Mouse (Mus musculus) adrenal gland, adult 18-20 months (tissue): ENCODE measurements around the gene Grasp. TPM values are rescaled to one million over a fixed set of nuclear protein-coding genes. Genes with fewer than 3 reads are reported as not detected.

ENCODE experiments used
- DNase-seq, 2 experiments: peaks; one replicate each; pipeline ENCODE4 v3.0.0; 2021 to 2022; ENCODE audit warnings: low spot score in 2 of 2
- total RNA-seq, 2 experiments: library from RNA; stranded (reverse); gene quantifications; 1 replicate in 1 of 2; 2 replicates in 1 of 2; pipeline ENCODE4 v1.2.3; 2021

The Grasp gene
- total RNA-seq, 2 experiments from 2014 or later: 16.3 to 19.8 TPM

GRCm38 (mm10) chr15:101193971-101194370, 30.0 kb upstream of the Grasp start:
- DNase-seq: no peak

- no peak for DNase-seq
These were observed 28.8 kb upstream of the Grasp start for GRCm38 (mm10) chr15:101194951-101195823.

- DNase-seq: no peak
These were observed 27.8 kb upstream of the Grasp start for GRCm38 (mm10) chr15:101196079-101196795.

- no peak for DNase-seq
These were observed 27.0 kb upstream of the Grasp start for GRCm38 (mm10) chr15:101196961-101197360.

GRCm38 (mm10) chr15:101197497-101198179, 26.4 kb upstream of the Grasp start:
- DNase-seq: no peak

- peak; percentile 66 to 70 for DNase-seq
These were observed 25.8 kb upstream of the Grasp start for GRCm38 (mm10) chr15:101198218-101198617.

GRCm38 (mm10) chr15:101198850-101199249, 25.1 kb upstream of the Grasp start:
- no peak for DNase-seq

GRCm38 (mm10) chr15:101200777-101201295, 23.2 kb upstream of the Grasp start:
- DNase-seq: no peak

- no peak for DNase-seq
These were observed 22.6 kb upstream of the Grasp start for GRCm38 (mm10) chr15:101201414-101201813.

GRCm38 (mm10) chr15:101203673-101204072, 20.3 kb upstream of the Grasp start:
- DNase-seq: no peak

- no peak for DNase-seq
These were observed 19.2 kb upstream of the Grasp start for GRCm38 (mm10) chr15:101204781-101205180.

GRCm38 (mm10) chr15:101210228-101210627, 13.8 kb upstream of the Grasp start:
- peak; percentile 55 to 65 for DNase-seq

GRCm38 (mm10) chr15:101210998-101211613, 12.9 kb upstream of the Grasp start:
- DNase-seq: no peak

GRCm38 (mm10) chr15:101212435-101212834, 11.6 kb upstream of the Grasp start:
- DNase-seq: no peak

- no peak for DNase-seq
These were observed 8.9 kb upstream of the Grasp start for GRCm38 (mm10) chr15:101215136-101215535.

- DNase-seq: no peak
These were observed 8.0 kb upstream of the Grasp start for GRCm38 (mm10) chr15:101216036-101216435.

- no peak for DNase-seq
These were observed 3.1 kb upstream of the Grasp start for GRCm38 (mm10) chr15:101220905-101221297.

- DNase-seq: peak; percentile 91
These were observed 2.5 kb upstream of the Grasp start for GRCm38 (mm10) chr15:101221298-101222104.

- DNase-seq: no peak
These were observed 998 bp upstream of the Grasp start for GRCm38 (mm10) chr15:101222897-101223482.

- no peak for DNase-seq
These were observed 392 bp upstream of the Grasp start for GRCm38 (mm10) chr15:101223596-101223995.
